Mouse (Mus musculus) spleen, adult 2 months (tissue): ENCODE data around the gene Btbd6.
A peak's percentile ranks its signal among the peaks of the same experiment; 100 is the strongest.

Source experiments
- CTCF ChIP-seq: fragments of 200-500 bp; IDR thresholded peaks from 2 replicates; pipeline ENCODE4 v1.5.1; 2011; ENCODE audit warnings: mild to moderate bottlenecking, inconsistent platforms; ENCODE audit not compliant: insufficient read depth, insufficient read length, insufficient replicate concordance; ENCODE audit errors: extremely low read depth
- POLR2A ChIP-seq: fragments of 200-500 bp; IDR thresholded peaks from 2 replicates; pipeline ENCODE4 v1.6.1; 2011; ENCODE audit warnings: low read depth, low read length, inconsistent platforms

- TF ChIP-seq POLR2A = no peak
- TF ChIP-seq CTCF = peak; percentile 88
Observed at GRCm38 (mm10) chr12:113004993-113005392, 28.7 kb downstream of the Btbd6 start.
